Mouse (Mus musculus): Measurements from ENCODE around the gene Trpm4.
A peak's percentile ranks its signal among the peaks of the same experiment; 100 is the strongest.
"Not testable (repeated sequence)": the region's sequence is repeated elsewhere in the genome, so short reads cannot be mapped to it uniquely, and the experiment has no call there.

Gene Trpm4

GRCm38 (mm10) chr7:45309455-45309854 is 24.1 kb downstream of the Trpm4 start:
- peak; percentile 54 for DNase-seq

GRCm38 (mm10) chr7:45308551-45309240 is 24.9 kb downstream of the Trpm4 start:
- DNase-seq = no peak

- peak; percentile 88 for DNase-seq
These were observed 28.3 kb downstream of the Trpm4 start for GRCm38 (mm10) chr7:45305275-45305674.

GRCm38 (mm10) chr7:45304869-45305268 is 28.7 kb downstream of the Trpm4 start:
- no peak for DNase-seq

GRCm38 (mm10) chr7:45302626-45303025 is 31.0 kb downstream of the Trpm4 start:
- DNase-seq = no peak

- DNase-seq = peak; percentile 64
These were observed 33.3 kb downstream of the Trpm4 start for GRCm38 (mm10) chr7:45300270-45300669.

GRCm38 (mm10) chr7:45299752-45300151 is 33.8 kb downstream of the Trpm4 start:
- peak; percentile 46 for DNase-seq

- no peak for DNase-seq
These were observed 36.0 kb downstream of the Trpm4 start for GRCm38 (mm10) chr7:45297563-45297962.

- no peak for DNase-seq
These were observed 37.0 kb downstream of the Trpm4 start for GRCm38 (mm10) chr7:45296626-45297025.

GRCm38 (mm10) chr7:45286486-45286885 is 47.1 kb downstream of the Trpm4 start:
- no peak for DNase-seq

GRCm38 (mm10) chr7:45277136-45277760 is 56.3 kb downstream of the Trpm4 start, which contains the start of gene Slc6a21:
Slc6a21 (plus strand) TSS chr7:45277513.
- peak; percentile 72 for DNase-seq

- no peak for DNase-seq
These were observed 59.9 kb downstream of the Trpm4 start for GRCm38 (mm10) chr7:45273672-45274071.

GRCm38 (mm10) chr7:45272786-45273412 is 60.7 kb downstream of the Trpm4 start:
- DNase-seq = no peak

- no peak for DNase-seq
These were observed 68.1 kb downstream of the Trpm4 start for GRCm38 (mm10) chr7:45265518-45265917.

- no peak for DNase-seq
These were observed 69.2 kb downstream of the Trpm4 start for GRCm38 (mm10) chr7:45264348-45264747.

- no peak for DNase-seq
These were observed 70.5 kb downstream of the Trpm4 start for GRCm38 (mm10) chr7:45263006-45263607.

- no peak for DNase-seq
These were observed 71.3 kb downstream of the Trpm4 start for GRCm38 (mm10) chr7:45262266-45262665.

GRCm38 (mm10) chr7:45259281-45259680 is 74.3 kb downstream of the Trpm4 start:
- no peak for DNase-seq

GRCm38 (mm10) chr7:45257063-45257840 is 76.3 kb downstream of the Trpm4 start:
- DNase-seq = no peak

GRCm38 (mm10) chr7:45255822-45256221 is 77.8 kb downstream of the Trpm4 start:
- not testable (repeated sequence) for DNase-seq

- DNase-seq = no peak
These were observed 79.8 kb downstream of the Trpm4 start for GRCm38 (mm10) chr7:45253806-45254205.

Measured in cerebellum, adult 9-11 months (tissue).